Mouse (Mus musculus): Measurements from ENCODE around the gene Tbc1d2. TPM values are rescaled to one million over a fixed set of nuclear protein-coding genes. Genes with fewer than 3 reads are reported as not detected.

Gene Tbc1d2
- polyA plus RNA-seq, 1 experiment from 2014 or later: 3.5 TPM

GRCm38 (mm10) chr4:46676646-46677045 is 26.6 kb upstream of the Tbc1d2 start:
- Histone ChIP-seq H3K27me3 (ENCODE audit: insufficient read depth, low read length) (no peaks in the 10 kb centered on the region), H3K27ac (ENCODE audit: low read depth) (no peak overlapping the region), H3K4me3 (ENCODE audit: low read depth, low read length) (no peak overlapping the region), H3K4me2 (no peak overlapping the region), H3K36me3 (ENCODE audit: insufficient read depth) (no peaks in the 10 kb centered on the region), H3K9ac (no peak overlapping the region), H3K9me3 (ENCODE audit: low read depth, low read length) (no peaks in the 10 kb centered on the region), H3K4me1 (ENCODE audit: insufficient read depth) (no peaks in the 10 kb centered on the region)
- 53% methylated on average over 3 of the region's 3 CpGs for WGBS
- ATAC-seq (ENCODE audit: insufficient read depth) (no peak), DNase-seq (no peak)
- TF ChIP-seq CTCF (IDR thresholded peaks at IDR 0.05; ENCODE audit: low read depth): no peak

- Histone ChIP-seq H3K27me3 (ENCODE audit: insufficient read depth, low read length) (no peaks in the 10 kb centered on the region), H3K27ac (ENCODE audit: low read depth) (no peak overlapping the region), H3K36me3 (ENCODE audit: insufficient read depth) (no peaks in the 10 kb centered on the region), H3K4me1 (ENCODE audit: insufficient read depth) (no peaks in the 10 kb centered on the region), H3K9me3 (ENCODE audit: low read depth, low read length) (no peaks in the 10 kb centered on the region), H3K9ac (no peak overlapping the region), H3K4me3 (ENCODE audit: low read depth, low read length) (no peak overlapping the region), H3K4me2 (no peak overlapping the region)
- DNase-seq: no peak
- no peak for TF ChIP-seq CTCF (IDR thresholded peaks at IDR 0.05; ENCODE audit: low read depth)
- WGBS: 55% methylated on average over 4 of the region's 4 CpGs
- ATAC-seq (ENCODE audit: insufficient read depth): no peak
Measured at GRCm38 (mm10) chr4:46675992-46676391, 26.0 kb upstream of the Tbc1d2 start.

GRCm38 (mm10) chr4:46675272-46675785 is 25.3 kb upstream of the Tbc1d2 start:
- no peaks in the 10 kb centered on the region for H3K36me3 ChIP-seq (ENCODE audit: insufficient read depth)
- DNase-seq: no peak
- no peak overlapping the region for H3K4me2 ChIP-seq
- TF ChIP-seq CTCF (IDR thresholded peaks at IDR 0.05; ENCODE audit: low read depth): no peak
- no peaks in the 10 kb centered on the region for H3K9me3 ChIP-seq (ENCODE audit: low read depth, low read length)
- no peak for ATAC-seq (ENCODE audit: insufficient read depth)
- H3K4me3 ChIP-seq (ENCODE audit: low read depth, low read length): no peak overlapping the region
- H3K4me1 ChIP-seq (ENCODE audit: insufficient read depth): no peaks in the 10 kb centered on the region
- no peak overlapping the region for H3K27ac ChIP-seq (ENCODE audit: low read depth)
- no peaks in the 10 kb centered on the region for H3K27me3 ChIP-seq (ENCODE audit: insufficient read depth, low read length)
- 73% methylated on average over 11 of the region's 11 CpGs for WGBS
- H3K9ac ChIP-seq: no peak overlapping the region

- Histone ChIP-seq H3K9ac (no peak overlapping the region), H3K4me1 (ENCODE audit: insufficient read depth) (peaks cover 8% of the 10 kb centered on the region), H3K27me3 (ENCODE audit: insufficient read depth, low read length) (no peaks in the 10 kb centered on the region), H3K4me2 (no peak overlapping the region), H3K4me3 (ENCODE audit: low read depth, low read length) (no peak overlapping the region), H3K9me3 (ENCODE audit: low read depth, low read length) (no peaks in the 10 kb centered on the region), H3K27ac (ENCODE audit: low read depth) (no peak overlapping the region), H3K36me3 (ENCODE audit: insufficient read depth) (no peaks in the 10 kb centered on the region)
- 58% methylated on average over 11 of the region's 11 CpGs for WGBS
- TF ChIP-seq CTCF (IDR thresholded peaks at IDR 0.05; ENCODE audit: low read depth): no peak
- ATAC-seq (ENCODE audit: insufficient read depth) (no peak), DNase-seq (no peak)
Measured at GRCm38 (mm10) chr4:46668620-46669019, 18.6 kb upstream of the Tbc1d2 start.

- no peak for TF ChIP-seq CTCF (IDR thresholded peaks at IDR 0.05; ENCODE audit: low read depth)
- no peak for DNase-seq
Measured at GRCm38 (mm10) chr4:46666420-46666819, 16.4 kb upstream of the Tbc1d2 start.

GRCm38 (mm10) chr4:46665371-46665774 is 15.4 kb upstream of the Tbc1d2 start:
- H3K27me3 ChIP-seq (ENCODE audit: insufficient read depth, low read length): no peaks in the 10 kb centered on the region
- no peak overlapping the region for H3K27ac ChIP-seq (ENCODE audit: low read depth)
- peak overlapping the region; percentile 76; the same call in 1 of the 2 replicates for H3K4me2 ChIP-seq
- H3K4me1 ChIP-seq (ENCODE audit: insufficient read depth): peaks cover 8% of the 10 kb centered on the region
- peak; percentile 60 for DNase-seq
- no peak overlapping the region for H3K9ac ChIP-seq
- no peaks in the 10 kb centered on the region for H3K36me3 ChIP-seq (ENCODE audit: insufficient read depth)
- no peak overlapping the region for H3K4me3 ChIP-seq (ENCODE audit: low read depth, low read length)
- TF ChIP-seq CTCF (IDR thresholded peaks at IDR 0.05; ENCODE audit: low read depth): peak; percentile 50
- H3K9me3 ChIP-seq (ENCODE audit: low read depth, low read length): no peaks in the 10 kb centered on the region
- 2% methylated on average over 8 of the region's 8 CpGs for WGBS
- ATAC-seq (ENCODE audit: insufficient read depth): peak; percentile 9; the same call in 1 of the 2 replicates

More at GRCm38 (mm10) chr4:46666420-46666819, 16.4 kb upstream of the Tbc1d2 start:
- no peaks in the 10 kb centered on the region for H3K9me3 ChIP-seq (ENCODE audit: low read depth, low read length)
- peaks cover 8% of the 10 kb centered on the region for H3K4me1 ChIP-seq (ENCODE audit: insufficient read depth)
- no peak overlapping the region for H3K4me3 ChIP-seq (ENCODE audit: low read depth, low read length)
- no peak overlapping the region for H3K27ac ChIP-seq (ENCODE audit: low read depth)
- H3K9ac ChIP-seq: no peak overlapping the region
- ATAC-seq (ENCODE audit: insufficient read depth): no peak
- H3K36me3 ChIP-seq (ENCODE audit: insufficient read depth): no peaks in the 10 kb centered on the region
- no peaks in the 10 kb centered on the region for H3K27me3 ChIP-seq (ENCODE audit: insufficient read depth, low read length)
- H3K4me2 ChIP-seq: no peak overlapping the region
- 64% methylated on average over 5 of the region's 5 CpGs for WGBS

- Histone ChIP-seq H3K4me3 (ENCODE audit: low read depth, low read length) (peak overlapping the region; percentile 37), H3K4me1 (ENCODE audit: insufficient read depth) (peaks cover 8% of the 10 kb centered on the region), H3K4me2 (peak overlapping the region; percentile 76), H3K9ac (peak overlapping the region; percentile 70), H3K36me3 (ENCODE audit: insufficient read depth) (no peaks in the 10 kb centered on the region), H3K27ac (ENCODE audit: low read depth) (peak overlapping the region; percentile 86), H3K27me3 (ENCODE audit: insufficient read depth, low read length) (no peaks in the 10 kb centered on the region), H3K9me3 (ENCODE audit: low read depth, low read length) (no peaks in the 10 kb centered on the region)
- TF ChIP-seq CTCF (IDR thresholded peaks at IDR 0.05; ENCODE audit: low read depth): no peak
- 3% methylated on average over 34 of the region's 34 CpGs for WGBS
- ATAC-seq (ENCODE audit: insufficient read depth) (peak; percentile 95), DNase-seq (peak; percentile 87)
Measured at GRCm38 (mm10) chr4:46664123-46665009, 14.4 kb upstream of the Tbc1d2 start.

Measured in lung, embryonic 14.5 days (tissue).